Mouse (Mus musculus) megakaryocyte, embryonic 14.5 days (primary cell): Measurements from ENCODE around the gene Tfip11. TPM values are rescaled to one million over a fixed set of nuclear protein-coding genes. Genes with fewer than 3 reads are reported as not detected.
"Not testable (repeated sequence)": the region's sequence is repeated elsewhere in the genome, so short reads cannot be mapped to it uniquely, and the experiment has no call there.

Experiments used
- H3K27me3 ChIP-seq: replicated peaks from 2 replicates; pipeline ENCODE3; 2012; ENCODE audit warnings: inconsistent platforms
- H3K36me3 ChIP-seq: replicated peaks from 2 replicates; pipeline ENCODE3; 2012; ENCODE audit warnings: low read length, inconsistent platforms, mixed read lengths
- H3K4me1 ChIP-seq: 2 replicates; pipeline ENCODE4 v1.6.1; 2012; ENCODE audit warnings: inconsistent platforms
- H3K4me3 ChIP-seq: replicated peaks from 2 replicates; pipeline ENCODE3; 2012; ENCODE audit warnings: moderate library complexity, mild to moderate bottlenecking, inconsistent platforms
- H3K9me3 ChIP-seq: 2 replicates; pipeline ENCODE4 v1.6.1; 2012; ENCODE audit warnings: inconsistent platforms
- FLI1 ChIP-seq: IDR thresholded peaks from 2 replicates; pipeline ENCODE4 v1.6.1; 2012; ENCODE audit warnings: low read length, inconsistent platforms, mixed read lengths
- GATA1 ChIP-seq: IDR thresholded peaks from 3 replicates; pipeline ENCODE4 v1.6.1; 2012; ENCODE audit warnings: mixed read lengths, low read length, inconsistent platforms, borderline replicate concordance
- polyA plus RNA-seq: library from polyadenylated mRNA; stranded (reverse); fragments of >175 nt; gene quantifications from 2 replicates; pipeline ENCODE4 v1.2.3, GENCODE M21; 2012; ENCODE audit warnings: low replicate concordance; ENCODE audit not compliant: insufficient read depth

Tfip11 gene
- polyA plus RNA-seq, 1 experiment, result 35.0 TPM

- H3K9me3 ChIP-seq, result no peaks in the 10 kb centered on the region
- H3K36me3 ChIP-seq, result peaks cover 98% of the 10 kb centered on the region
- H3K4me3 ChIP-seq, result peak overlapping the region; percentile 88
- H3K27me3 ChIP-seq, result no peaks in the 10 kb centered on the region
- TF ChIP-seq FLI1, result no peak
- no peak for TF ChIP-seq GATA1
- peaks cover 100% of the 10 kb centered on the region for H3K4me1 ChIP-seq
Observed at GRCm38 (mm10) chr5:112298226-112298988, 27.8 kb upstream of the Tfip11 start.

GRCm38 (mm10) chr5:112299399-112299798 is 26.8 kb upstream of the Tfip11 start:
- Histone ChIP-seq H3K36me3 (peaks cover 98% of the 10 kb centered on the region), H3K4me3 (peak overlapping the region; percentile 57), H3K9me3 (no peaks in the 10 kb centered on the region), H3K4me1 (peaks cover 100% of the 10 kb centered on the region), H3K27me3 (no peaks in the 10 kb centered on the region)
- no peak for TF ChIP-seq FLI1
- no peak for TF ChIP-seq GATA1

GRCm38 (mm10) chr5:112300112-112300511 is 26.0 kb upstream of the Tfip11 start:
- H3K4me3 ChIP-seq, result peak overlapping the region; percentile 86
- H3K9me3 ChIP-seq, result no peaks in the 10 kb centered on the region
- H3K27me3 ChIP-seq, result no peaks in the 10 kb centered on the region
- peaks cover 98% of the 10 kb centered on the region for H3K36me3 ChIP-seq
- TF ChIP-seq FLI1 (no peak), GATA1 (no peak)
- H3K4me1 ChIP-seq, result peaks cover 100% of the 10 kb centered on the region

- H3K4me3 ChIP-seq, result peak overlapping the region; percentile 47
- peaks cover 98% of the 10 kb centered on the region for H3K36me3 ChIP-seq
- H3K4me1 ChIP-seq, result peaks cover 99% of the 10 kb centered on the region
Observed at GRCm38 (mm10) chr5:112300721-112301308, 25.3 kb upstream of the Tfip11 start.

GRCm38 (mm10) chr5:112301694-112302093 is 24.5 kb upstream of the Tfip11 start:
- peaks cover 100% of the 10 kb centered on the region for H3K36me3 ChIP-seq
- TF ChIP-seq GATA1 (no peak), FLI1 (no peak)
- H3K4me1 ChIP-seq, result peaks cover 99% of the 10 kb centered on the region
- H3K4me3 ChIP-seq, result peak overlapping the region; percentile 60
- no peaks in the 10 kb centered on the region for H3K27me3 ChIP-seq
- H3K9me3 ChIP-seq, result no peaks in the 10 kb centered on the region

More at GRCm38 (mm10) chr5:112300721-112301308, 25.3 kb upstream of the Tfip11 start:
- no peaks in the 10 kb centered on the region for H3K9me3 ChIP-seq
- no peaks in the 10 kb centered on the region for H3K27me3 ChIP-seq
- no peak for TF ChIP-seq FLI1
- TF ChIP-seq GATA1, result no peak

- peaks cover 98% of the 10 kb centered on the region for H3K4me1 ChIP-seq
- H3K27me3 ChIP-seq, result no peaks in the 10 kb centered on the region
- TF ChIP-seq FLI1 (no peak), GATA1 (no peak)
- peaks cover 100% of the 10 kb centered on the region for H3K36me3 ChIP-seq
- H3K4me3 ChIP-seq, result peak overlapping the region; percentile 25
- no peaks in the 10 kb centered on the region for H3K9me3 ChIP-seq
Observed at GRCm38 (mm10) chr5:112302310-112302709, 23.8 kb upstream of the Tfip11 start.

GRCm38 (mm10) chr5:112305842-112306241 is 20.3 kb upstream of the Tfip11 start:
- peaks cover 100% of the 10 kb centered on the region for H3K36me3 ChIP-seq
- H3K4me1 ChIP-seq, result peaks cover 96% of the 10 kb centered on the region
- H3K4me3 ChIP-seq, result no peak overlapping the region
- no peaks in the 10 kb centered on the region for H3K27me3 ChIP-seq
- TF ChIP-seq FLI1 (no peak), GATA1 (no peak)
- H3K9me3 ChIP-seq, result no peaks in the 10 kb centered on the region

- Histone ChIP-seq H3K4me1 (peaks cover 78% of the 10 kb centered on the region), H3K27me3 (no peaks in the 10 kb centered on the region), H3K9me3 (no peaks in the 10 kb centered on the region), H3K4me3 (no peak overlapping the region), H3K36me3 (peaks cover 98% of the 10 kb centered on the region)
- TF ChIP-seq FLI1, result no peak
- TF ChIP-seq GATA1, result no peak
Observed at GRCm38 (mm10) chr5:112313222-112313885, 12.8 kb upstream of the Tfip11 start.

- Histone ChIP-seq H3K27me3 (no peaks in the 10 kb centered on the region), H3K4me1 (peaks cover 70% of the 10 kb centered on the region), H3K4me3 (no peak overlapping the region), H3K36me3 (peaks cover 76% of the 10 kb centered on the region), H3K9me3 (no peaks in the 10 kb centered on the region)
- TF ChIP-seq FLI1 (no peak), GATA1 (no peak)
Observed at GRCm38 (mm10) chr5:112316468-112316867, 9.7 kb upstream of the Tfip11 start.

- Histone ChIP-seq H3K36me3 (peaks cover 68% of the 10 kb centered on the region), H3K27me3 (no peaks in the 10 kb centered on the region)
- TF ChIP-seq GATA1 (no peak), FLI1 (no peak)
Observed at GRCm38 (mm10) chr5:112317328-112317727, 8.8 kb upstream of the Tfip11 start.

GRCm38 (mm10) chr5:112319343-112319742 is 6.8 kb upstream of the Tfip11 start:
- H3K27me3 ChIP-seq, H3K4me3 ChIP-seq, H3K9me3 ChIP-seq: not testable (repeated sequence)
- H3K36me3 ChIP-seq, result peaks cover 48% of the 10 kb centered on the region
- peaks cover 53% of the 10 kb centered on the region for H3K4me1 ChIP-seq

More at GRCm38 (mm10) chr5:112317328-112317727, 8.8 kb upstream of the Tfip11 start:
- Histone ChIP-seq H3K9me3 (no peaks in the 10 kb centered on the region), H3K4me3 (no peak overlapping the region), H3K4me1 (peaks cover 65% of the 10 kb centered on the region)
